Mouse (Mus musculus): ENCODE data around the gene Sema3g.

DNA sequence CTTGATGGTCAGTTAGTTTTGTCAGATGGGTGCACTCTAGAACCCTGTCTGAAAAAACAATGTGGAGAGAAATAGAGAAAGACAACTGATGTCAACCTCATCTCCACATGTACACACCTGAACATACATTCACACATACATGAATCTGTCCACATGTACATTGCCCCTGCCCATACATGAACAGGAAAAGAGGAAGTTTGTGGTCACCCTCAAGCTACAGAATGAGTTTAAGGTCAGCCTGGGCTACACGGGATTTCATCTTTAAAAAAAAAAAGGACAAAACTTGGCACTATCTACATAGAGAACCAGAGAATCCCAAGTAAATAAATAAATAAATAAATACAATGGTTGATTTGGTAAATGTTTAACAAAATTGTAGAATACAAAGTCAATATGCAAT lies 27.1 kb downstream of the Sema3g start:
- TF ChIP-seq EP300 (IDR thresholded peaks at IDR 0.05; ENCODE audit: low read depth) (no peak), CTCF (IDR thresholded peaks at IDR 0.05; ENCODE audit: low read depth) (no peak)
